Mouse (Mus musculus): ENCODE results near the gene Zmynd8. TPM values are rescaled to one million over a fixed set of nuclear protein-coding genes. Genes with fewer than 3 reads are reported as not detected.
A peak's percentile ranks its signal among the peaks of the same experiment; 100 is the strongest.

Zmynd8 gene
- total and polyA plus RNA-seq, 3 experiments = 30.3 to 89.2 (median 41.6) TPM

DNA sequence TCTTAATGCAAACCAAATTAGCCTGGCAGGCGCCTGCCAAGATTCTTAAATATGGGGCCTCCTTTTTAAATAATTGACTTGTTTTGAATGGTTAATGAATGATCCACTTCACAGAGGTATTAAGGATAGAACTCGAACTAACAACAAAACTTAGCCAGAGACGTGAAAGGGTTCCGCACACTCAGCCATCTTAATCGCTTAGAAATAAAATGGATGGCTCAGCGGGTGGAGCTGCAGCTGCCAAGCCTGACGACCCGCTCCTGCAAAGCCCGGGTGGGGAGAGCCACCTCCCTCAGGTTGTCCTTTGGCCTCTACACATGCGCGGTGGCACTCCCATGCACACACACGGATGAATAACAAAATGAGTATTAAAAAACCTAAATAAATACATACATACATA is 70.0 kb downstream of the Zmynd8 start:
- Histone ChIP-seq H3K27ac (ENCODE audit: control insufficient read depth, low read depth, low read length) (no peak overlapping the region), H3K79me2 (ENCODE audit: control insufficient read depth, insufficient read depth, low read length, poor library complexity) (no peaks in the 10 kb centered on the region; the same call in 1 of the 2 replicates), H3K36me3 (ENCODE audit: control insufficient read depth in 1 of 2, insufficient read depth in 2 of 2, low read length in 2 of 2) (peaks cover 0 to 8% of the 10 kb centered on the region in 2 experiments; a peak in 2 of 4 replicates), H3K9ac (ENCODE audit: control insufficient read depth, low read depth, low read length, poor library complexity, severe bottlenecking) (no peak overlapping the region), H3K4me1 (ENCODE audit: control insufficient read depth in 1 of 2, insufficient read depth in 2 of 2, low read length in 2 of 2) (no peaks in the 10 kb centered on the region), H3K4me3 (ENCODE audit: control insufficient read depth in 1 of 2, insufficient read depth in 1 of 2, low read depth in 2 of 2, low read length in 2 of 2) (no peak overlapping the region), H3K9me3 (replicated peaks; ENCODE audit: insufficient read depth, low read length) (no peaks in the 10 kb centered on the region), H3K27me3 (ENCODE audit: control insufficient read depth in 1 of 2, insufficient read depth in 2 of 2, low read length in 2 of 2) (no peaks in the 10 kb centered on the region)
- DNase-seq (ENCODE audit: low read depth, low spot score) = no peak
- no peak for TF ChIP-seq KAT2A (conservative IDR thresholded peaks at IDR 0.05; ENCODE audit: low read depth, low read length)
- no peak for TF ChIP-seq TCF12 (IDR thresholded peaks at IDR 0.05; ENCODE audit: low read depth, low read length)
- no peak for TF ChIP-seq MAFK (IDR thresholded peaks at IDR 0.05; ENCODE audit: borderline replicate concordance, low read depth, low read length)
- TF ChIP-seq E2F4 (IDR thresholded peaks at IDR 0.05; ENCODE audit: borderline replicate concordance, low read depth, low read length) = no peak
- TF ChIP-seq ZC3H11A (IDR thresholded peaks at IDR 0.05; ENCODE audit: low read depth, low read length) = no peak
- no peak for TF ChIP-seq CHD2 (IDR thresholded peaks at IDR 0.05; ENCODE audit: low read length)
- no peak for TF ChIP-seq EP300 (IDR thresholded peaks at IDR 0.05; ENCODE audit: low read depth in 1 of 2, low read length in 2 of 2)
- TF ChIP-seq MYC (IDR thresholded peaks at IDR 0.05; ENCODE audit: low read depth, low read length) = no peak
- TF ChIP-seq MXI1 (IDR thresholded peaks at IDR 0.05; ENCODE audit: low read depth, low read length) = no peak
- TF ChIP-seq ZMIZ1 (IDR thresholded peaks at IDR 0.05; ENCODE audit: low read depth, low read length) = no peak
- TF ChIP-seq MAZ (IDR thresholded peaks at IDR 0.05; ENCODE audit: low read depth, low read length) = no peak
- TF ChIP-seq MYB (IDR thresholded peaks at IDR 0.05; ENCODE audit: low read depth, low read length) = no peak
- no peak for TF ChIP-seq ELF1 (IDR thresholded peaks at IDR 0.05; ENCODE audit: low read depth, low read length)
- TF ChIP-seq TAL1 (IDR thresholded peaks at IDR 0.05; ENCODE audit: low read length) = no peak

DNA sequence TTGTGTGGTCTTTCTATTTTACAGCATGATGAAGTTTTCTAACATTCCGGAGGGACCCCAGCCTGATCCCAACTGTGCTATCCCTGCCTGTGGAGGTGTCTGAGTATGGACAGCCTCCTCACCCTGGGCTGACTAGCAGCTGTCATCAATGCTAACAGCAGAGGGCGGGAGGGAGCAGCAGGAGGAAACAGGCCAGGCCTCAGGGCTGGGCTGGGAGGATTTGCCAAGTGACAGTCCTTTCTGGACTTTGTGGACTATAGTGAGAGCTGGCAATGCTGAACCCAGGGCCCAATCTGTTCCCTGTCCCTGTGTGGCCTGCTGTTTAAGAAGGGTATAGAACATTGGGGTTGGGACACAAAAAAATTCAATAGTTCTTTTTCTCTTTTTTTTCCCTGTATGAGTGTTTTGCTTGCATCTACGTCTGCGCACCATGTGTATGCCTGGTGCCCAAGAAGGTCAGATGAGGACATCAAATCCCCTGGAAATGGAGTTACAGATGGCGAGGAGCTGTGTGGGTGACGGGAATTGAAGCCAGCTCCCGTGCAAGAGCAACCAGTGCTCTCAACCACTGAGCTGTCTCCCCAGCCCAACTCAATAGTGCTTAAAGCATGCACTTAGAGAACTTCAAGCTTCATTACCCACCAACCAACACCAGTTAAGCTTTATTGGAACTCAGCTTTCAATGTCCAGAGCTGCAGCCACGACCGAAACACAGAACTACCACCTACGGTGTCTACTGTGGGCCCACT is 72.7 kb downstream of the Zmynd8 start:
- H3K4me3 ChIP-seq (ENCODE audit: control insufficient read depth in 1 of 2, insufficient read depth in 1 of 2, low read depth in 2 of 2, low read length in 2 of 2) = no peak overlapping the region
- H3K36me3 ChIP-seq (ENCODE audit: control insufficient read depth in 1 of 2, insufficient read depth in 2 of 2, low read length in 2 of 2) = peaks cover 0 to 16% of the 10 kb centered on the region in 2 experiments; a peak in 2 of 4 replicates
- no peaks in the 10 kb centered on the region for H3K79me2 ChIP-seq (ENCODE audit: control insufficient read depth, insufficient read depth, low read length, poor library complexity)
- H3K9me3 ChIP-seq (replicated peaks; ENCODE audit: insufficient read depth, low read length) = no peaks in the 10 kb centered on the region
- no peaks in the 10 kb centered on the region for H3K27me3 ChIP-seq (ENCODE audit: control insufficient read depth in 1 of 2, insufficient read depth in 2 of 2, low read length in 2 of 2)
- H3K4me1 ChIP-seq (ENCODE audit: control insufficient read depth in 1 of 2, insufficient read depth in 2 of 2, low read length in 2 of 2) = no peaks in the 10 kb centered on the region
- peak; percentile 41 for DNase-seq (ENCODE audit: low read depth, low spot score)
- TF ChIP-seq MAFK (IDR thresholded peaks at IDR 0.05; ENCODE audit: borderline replicate concordance, low read depth, low read length) (no peak), ZC3H11A (IDR thresholded peaks at IDR 0.05; ENCODE audit: low read depth, low read length) (0 out of 2 replicates have a peak, but pooled peaks have one; percentile 24), RAD21 (IDR thresholded peaks at IDR 0.05; ENCODE audit: low read depth, low read length) (peak; percentile 34), GATA1 (IDR thresholded peaks at IDR 0.05; ENCODE audit: low read depth, low read length) (no peak), RCOR1 (IDR thresholded peaks at IDR 0.05; ENCODE audit: low read depth, low read length) (no peak), GABPA (IDR thresholded peaks at IDR 0.05; ENCODE audit: low read depth, low read length) (no peak), TCF12 (IDR thresholded peaks at IDR 0.05; ENCODE audit: low read depth, low read length) (no peak), TBP (IDR thresholded peaks at IDR 0.05; ENCODE audit: low read depth, low read length) (no peak), ELF1 (IDR thresholded peaks at IDR 0.05; ENCODE audit: low read depth, low read length) (no peak), ETS1 (IDR thresholded peaks at IDR 0.05; ENCODE audit: low read depth, low read length) (no peak), CTCF (IDR thresholded peaks at IDR 0.05 in 2 of 3, conservative IDR thresholded peaks at IDR 0.05 in 1 of 3; ENCODE audit: control insufficient read depth in 1 of 3, insufficient read depth in 1 of 3, low read depth in 2 of 3, low read length in 3 of 3, poor library complexity in 1 of 3, severe bottlenecking in 1 of 3) (peak; percentile 42 to 71 (median 63)), POLR2AphosphoS5 (IDR thresholded peaks at IDR 0.05; ENCODE audit: borderline replicate concordance, low read depth, low read length) (no peak), MXI1 (IDR thresholded peaks at IDR 0.05; ENCODE audit: low read depth, low read length) (no peak), POLR2A (IDR thresholded peaks at IDR 0.05; ENCODE audit: control insufficient read depth in 1 of 2, insufficient read depth in 1 of 2, low read depth in 1 of 2, low read length in 2 of 2, poor library complexity in 1 of 2) (no peak), CHD2 (IDR thresholded peaks at IDR 0.05; ENCODE audit: low read length) (no peak), USF2 (IDR thresholded peaks at IDR 0.05; ENCODE audit: borderline replicate concordance in 1 of 2, insufficient read depth in 1 of 2, low read depth in 1 of 2, low read length in 2 of 2) (no peak), BHLHE40 (IDR thresholded peaks at IDR 0.05; ENCODE audit: borderline replicate concordance, low read depth, low read length) (no peak), SMC3 (IDR thresholded peaks at IDR 0.05; ENCODE audit: low read depth, low read length) (peak; percentile 79), KAT2A (conservative IDR thresholded peaks at IDR 0.05; ENCODE audit: low read depth, low read length) (no peak), TAL1 (IDR thresholded peaks at IDR 0.05; ENCODE audit: low read length) (no peak), POLR2AphosphoS2 (IDR thresholded peaks at IDR 0.05; ENCODE audit: low read length) (no peak), USF1 (IDR thresholded peaks at IDR 0.05; ENCODE audit: low read depth, low read length) (no peak)
- no peak overlapping the region for H3K9ac ChIP-seq (ENCODE audit: control insufficient read depth, low read depth, low read length, poor library complexity, severe bottlenecking)
- no peak overlapping the region for H3K27ac ChIP-seq (ENCODE audit: control insufficient read depth, low read depth, low read length)

Measured in MEL (cell line).